In genomic region chr9:60187437-60187836, GRCm38 (mm10) we compare ENCODE assay signal across 15 mouse cellular contexts.
DNase-seq lines count a peak whose midpoint lies in the region; TF ChIP-seq lines count a peak whose summit lies in the region.
"Had no signal": no experiment of that assay in that cellular context is flagged by ENCODE, and none has a peak within 500 bp of the region (broad histone marks: within the 10 kb centered on the region; RNA-seq: fewer than 3 reads in every experiment).

No protein-coding gene starts in this region.

- intact Hi-C loops in left cerebral cortex, postnatal 25 days (cut with DNase I), result no loop called here

- no peak overlapping the region for H3K4me3 ChIP-seq in spleen, adult 2 months (ENCODE audit: extremely low read depth, insufficient read depth, insufficient read length)
- H3K4me3 ChIP-seq: heart, embryonic 12.5 days; layer of hippocampus, adult 2 months; left cerebral cortex, adult 2 months; limb, embryonic 13.5 days; megakaryocyte, embryonic 14.5 days had no signal

- TF ChIP-seq POLR2A in spleen, adult 2 months (IDR thresholded peaks at IDR 0.05; ENCODE audit: low read depth, low read length), result no peak

- 53% methylated on average over 2 of the region's 2 CpGs for WGBS in spleen, adult 2 months

- DNase-seq in adrenal gland, adult 8-10 months, result peak; percentile 31
- DNase-seq in adrenal gland, postnatal 4 days (ENCODE audit: low spot score in 2 of 2), result no peak
- no peak for DNase-seq in spleen, adult 2 months (ENCODE audit: low read depth in 1 of 2, low spot score in 2 of 2)
- no peak for DNase-seq in spleen, postnatal 4 days (ENCODE audit: low spot score in 2 of 2)
- DNase-seq in kidney, postnatal 4 days, result peak; percentile 21 to 36
- no peak for DNase-seq in left cerebral cortex, postnatal 25 days (ENCODE audit: low spot score in 2 of 2)
- no peak for DNase-seq in cerebellum, adult 11-12 months
- no peak for DNase-seq in cerebellum, adult 8-10 months
- DNase-seq: cerebellum, postnatal 14 days; right cerebral cortex, postnatal 25 days had no signal

- no peaks in the 10 kb centered on the region for H3K27me3 ChIP-seq in spleen, adult 2 months (ENCODE audit: control insufficient read depth, insufficient read depth, low read length)
- H3K27me3 ChIP-seq: heart, embryonic 12.5 days; limb, embryonic 13.5 days had no signal

- H3K36me3 ChIP-seq in spleen, adult 2 months (ENCODE audit: control insufficient read depth, insufficient read depth, low read length), result no peaks in the 10 kb centered on the region
- H3K36me3 ChIP-seq: heart, embryonic 12.5 days; limb, embryonic 13.5 days had no signal

- H3K27ac ChIP-seq in spleen, adult 2 months (ENCODE audit: insufficient read depth, low read length), result 0 out of 2 replicates have a peak overlapping the region, but pooled peaks have one; percentile 21
- H3K27ac ChIP-seq: layer of hippocampus, adult 2 months; left cerebral cortex, adult 2 months; limb, embryonic 13.5 days had no signal

- peaks cover 1% of the 10 kb centered on the region; the same call in 1 of the 2 replicates for H3K4me1 ChIP-seq in spleen, adult 2 months (ENCODE audit: control insufficient read depth, insufficient read depth, insufficient read length)
- H3K4me1 ChIP-seq: megakaryocyte, embryonic 14.5 days had no signal

- no peak for TF ChIP-seq CTCF in spleen, adult 2 months (IDR thresholded peaks at IDR 0.05; ENCODE audit: extremely low read depth, insufficient read depth, insufficient read length, insufficient replicate concordance)

Comparison
In these comparisons a context has a peak if more than half of its experiments do, and no peak if none do; other contexts are left out.
1. DNase-seq: peak in adrenal gland, adult 8-10 months (single experiment) and kidney, postnatal 4 days (2 of 2); none in adrenal gland, postnatal 4 days (0 of 2), spleen, adult 2 months (0 of 2), spleen, postnatal 4 days (0 of 2), left cerebral cortex, postnatal 25 days (0 of 2), cerebellum, adult 11-12 months (single experiment) and cerebellum, adult 8-10 months (single experiment).